8 mouse cellular contexts compared by ENCODE assay signal in the genomic region with DNA sequence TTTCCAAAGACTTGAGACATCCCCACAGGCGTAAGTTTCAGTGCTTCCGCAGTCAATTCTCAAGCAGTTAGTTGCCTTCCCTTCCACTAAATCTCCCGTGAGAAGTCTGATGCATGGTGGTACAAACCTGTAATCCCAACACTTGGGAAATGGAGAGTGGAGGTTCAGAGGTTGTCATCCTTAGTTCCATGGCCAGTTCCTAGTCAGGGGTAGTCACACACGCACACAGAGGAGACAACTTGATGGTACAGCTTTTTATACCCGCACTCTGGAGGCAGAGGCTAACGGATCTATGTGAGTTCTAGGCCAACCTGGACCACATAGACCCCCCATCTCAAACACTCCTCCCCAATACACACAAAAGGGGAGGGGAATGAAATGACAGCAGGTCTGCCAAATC. TPM values are rescaled to one million over a fixed set of nuclear protein-coding genes. Genes with fewer than 3 reads are reported as not detected.
DNase-seq lines count a peak whose midpoint lies in the region; ATAC-seq and TF ChIP-seq lines count a peak whose summit lies in the region.

No protein-coding gene starts in this region.

- no peaks in the 10 kb centered on the region for H3K9me3 ChIP-seq in heart, embryonic 10.5 days
- H3K9me3 ChIP-seq in ES-E14 (ENCODE audit: control insufficient read depth, insufficient read depth, low read depth, low read length): no peaks in the 10 kb centered on the region
- H3K9me3 ChIP-seq in megakaryocyte, embryonic 14.5 days: no peaks in the 10 kb centered on the region

- in situ Hi-C loops in ES-E14 (cut with MboI; ENCODE audit: low sequenced_read_pairs in 2 of 2, unreplicated experiment in 2 of 2): no loop called here

- no peaks in the 10 kb centered on the region for H3K36me3 ChIP-seq in heart, embryonic 10.5 days
- H3K36me3 ChIP-seq in ES-E14 (ENCODE audit: control insufficient read depth, insufficient read depth, low read length, poor library complexity, severe bottlenecking): no peaks in the 10 kb centered on the region; the same call in 1 of the 2 replicates
- H3K36me3 ChIP-seq in megakaryocyte, embryonic 14.5 days (replicated peaks; ENCODE audit: low read length): peaks cover 14% of the 10 kb centered on the region

- peak overlapping the region; percentile 93 for H3K27ac ChIP-seq in heart, embryonic 10.5 days
- peak overlapping the region; percentile 22; the same call in 1 of the 2 replicates for H3K27ac ChIP-seq in ES-E14 (ENCODE audit: insufficient read depth, low read depth, low read length, poor library complexity, severe bottlenecking)

- H3K4me1 ChIP-seq in heart, embryonic 10.5 days: peaks cover 53% of the 10 kb centered on the region
- H3K4me1 ChIP-seq in ES-E14 (ENCODE audit: control insufficient read depth in 2 of 2, insufficient read depth in 2 of 2, low read length in 2 of 2, poor library complexity in 1 of 2): peaks cover 6 to 33% of the 10 kb centered on the region in 2 experiments; a peak in 3 of 4 replicates
- peaks cover 74% of the 10 kb centered on the region for H3K4me1 ChIP-seq in megakaryocyte, embryonic 14.5 days

- DNase-seq in heart, embryonic 10.5 days (ENCODE audit: low spot score): no peak
- DNase-seq in heart, postnatal 10 days: no peak
- DNase-seq in ES-E14 (ENCODE audit: low read depth, low spot score): no peak
- no peak for DNase-seq in layer of hippocampus, adult 9-11 months
- DNase-seq in adrenal gland, postnatal 10 days: no peak
- no peak for DNase-seq in cerebellum, postnatal 25 days

- H3K9ac ChIP-seq in ES-E14 (ENCODE audit: insufficient read depth, low read depth, low read length, poor library complexity, severe bottlenecking): peak overlapping the region; percentile 77

- 20% methylated on average over 6 of the region's 6 CpGs for WGBS in heart, embryonic 10.5 days

- H3K4me3 ChIP-seq in heart, embryonic 10.5 days: peak overlapping the region; percentile 89
- peak overlapping the region; percentile 82 to 89 for H3K4me3 ChIP-seq in ES-E14 (ENCODE audit: insufficient read depth in 1 of 2, low read depth in 1 of 2, low read length in 2 of 2, poor library complexity in 1 of 2, severe bottlenecking in 1 of 2)
- H3K4me3 ChIP-seq in megakaryocyte, embryonic 14.5 days (replicated peaks): peak overlapping the region; percentile 97

- intact Hi-C loops in heart, postnatal 10 days (cut with DNase I): loop anchor here (2.0 kb wide), 1 partner anchor 62 kb away; a partner anchor contains a TSS

- peak; percentile 1 to 8; a peak in 2 of 4 replicates for ATAC-seq in hematopoietic stem cell, adult 5-6 weeks (replicated peaks in 1 of 2; ENCODE audit: insufficient read depth in 1 of 2, low FRiP score in 2 of 2, low TSS enrichment in 1 of 2, low read depth in 1 of 2, poor library complexity in 2 of 2, severe bottlenecking in 2 of 2)

- H3K27me3 ChIP-seq in heart, embryonic 10.5 days (ENCODE audit: insufficient read depth, poor library complexity, severe bottlenecking): no peaks in the 10 kb centered on the region
- no peaks in the 10 kb centered on the region for H3K27me3 ChIP-seq in megakaryocyte, embryonic 14.5 days (replicated peaks)

TF ChIP-seq in ES-E14, 5 proteins besides CTCF, POLR2A, EP300 and RAD21:
- no peak for TF ChIP-seq HCFC1 (IDR thresholded peaks at IDR 0.05; ENCODE audit: borderline replicate concordance, insufficient read depth, low read length)
- no peak for TF ChIP-seq MAFK (IDR thresholded peaks at IDR 0.05; ENCODE audit: insufficient read depth, low read depth, low read length)
- TF ChIP-seq CHD2 (IDR thresholded peaks at IDR 0.05; ENCODE audit: low read depth, low read length): no peak
- no peak for TF ChIP-seq ZC3H11A (IDR thresholded peaks at IDR 0.05; ENCODE audit: borderline replicate concordance, low read depth, low read length)
- TF ChIP-seq ZNF384 (IDR thresholded peaks at IDR 0.05; ENCODE audit: low read depth, low read length): no peak

RNA-seq across cellular contexts. Expression of a gene that starts 0.4 kb away (rescaled TPM):
- polyA plus RNA-seq in heart, embryonic 10.5 days (2016; fragmentation: Nextera tagmentation; extraction: Ambion mirVana): 3.4 and 5.0 TPM in 2 replicates
- 1 to 10 TPM; 4.2 to 4.5 TPM for total RNA-seq in heart, postnatal 10 days (2021)
- total RNA-seq in ES-E14 (2012; rRNA removed): 10.5 and 12.6 TPM in 2 replicates
- 8.1 and 10.7 TPM in 2 replicates for total RNA-seq in hematopoietic stem cell, adult 5-6 weeks (2017)
- polyA plus RNA-seq in megakaryocyte, embryonic 14.5 days (2012; ENCODE audit: insufficient read depth, low replicate concordance): 1.0 and 3.0 TPM in 2 replicates
- total RNA-seq in adrenal gland, postnatal 10 days (2021): 10 to 100 TPM in 1 of 2 experiments, 1 to 10 TPM in 1; 9.6 to 10.5 TPM

RNA-seq across cellular contexts. Expression of a gene that starts 4.0 kb away (rescaled TPM):
- polyA plus RNA-seq in heart, embryonic 10.5 days (2016; fragmentation: Nextera tagmentation; extraction: Ambion mirVana): 12.3 and 13.9 TPM in 2 replicates
- total RNA-seq in heart, postnatal 10 days (2021): 10 to 100 TPM; 12.8 TPM
- total RNA-seq in ES-E14 (2012; rRNA removed): 12.8 and 18.3 TPM in 2 replicates
- total RNA-seq in hematopoietic stem cell, adult 5-6 weeks (2017): 9.4 and 13.8 TPM in 2 replicates
- polyA plus RNA-seq in megakaryocyte, embryonic 14.5 days (2012; ENCODE audit: insufficient read depth, low replicate concordance): 45.5 and 46.3 TPM in 2 replicates
- 10 to 100 TPM; 33.1 to 36.8 TPM for total RNA-seq in adrenal gland, postnatal 10 days (2021)

RNA-seq across cellular contexts. Expression of a gene that starts 29.4 kb away (rescaled TPM):
- 7.0 and 9.6 TPM in 2 replicates for polyA plus RNA-seq in heart, embryonic 10.5 days (2016; fragmentation: Nextera tagmentation; extraction: Ambion mirVana)
- 10 to 100 TPM; 10.7 to 13.8 TPM for total RNA-seq in heart, postnatal 10 days (2021)
- 11.9 and 14.1 TPM in 2 replicates for total RNA-seq in ES-E14 (2012; rRNA removed)
- 1.6 and 2.4 TPM in 2 replicates for total RNA-seq in hematopoietic stem cell, adult 5-6 weeks (2017)
- 2.0 and 2.4 TPM in 2 replicates for polyA plus RNA-seq in megakaryocyte, embryonic 14.5 days (2012; ENCODE audit: insufficient read depth, low replicate concordance)
- total RNA-seq in adrenal gland, postnatal 10 days (2021): 10 to 100 TPM; 11.3 to 13.6 TPM

RNA-seq across cellular contexts. Expression of a gene that starts 32.8 kb away (rescaled TPM):
- 227 and 298 TPM in 2 replicates for polyA plus RNA-seq in heart, embryonic 10.5 days (2016; fragmentation: Nextera tagmentation; extraction: Ambion mirVana)
- 10 to 100 TPM; 46.9 to 52.7 TPM for total RNA-seq in heart, postnatal 10 days (2021)
- 113 and 129 TPM in 2 replicates for total RNA-seq in ES-E14 (2012; rRNA removed)
- 77.9 and 95.9 TPM in 2 replicates for total RNA-seq in hematopoietic stem cell, adult 5-6 weeks (2017)
- 467 and 2,125 TPM in 2 replicates for polyA plus RNA-seq in megakaryocyte, embryonic 14.5 days (2012; ENCODE audit: insufficient read depth, low replicate concordance)
- total RNA-seq in adrenal gland, postnatal 10 days (2021): 10 to 100 TPM; 59.6 to 66.9 TPM

RNA-seq across cellular contexts. Expression of a gene that starts 33.3 kb away (rescaled TPM):
- 3.1 and 3.2 TPM in 2 replicates for polyA plus RNA-seq in heart, embryonic 10.5 days (2016; fragmentation: Nextera tagmentation; extraction: Ambion mirVana)
- total RNA-seq in heart, postnatal 10 days (2021): 10 to 100 TPM; 13.6 to 14.1 TPM
- total RNA-seq in ES-E14 (2012; rRNA removed): 10.4 and 12.0 TPM in 2 replicates
- 1.9 and 3.5 TPM in 2 replicates for total RNA-seq in hematopoietic stem cell, adult 5-6 weeks (2017)
- 1.0 and 2.3 TPM in 2 replicates for polyA plus RNA-seq in megakaryocyte, embryonic 14.5 days (2012; ENCODE audit: insufficient read depth, low replicate concordance)
- total RNA-seq in adrenal gland, postnatal 10 days (2021): 10 to 100 TPM; 16.1 to 18.1 TPM
